Mouse (Mus musculus): Measurements from ENCODE around the gene Orc1.

DNA sequence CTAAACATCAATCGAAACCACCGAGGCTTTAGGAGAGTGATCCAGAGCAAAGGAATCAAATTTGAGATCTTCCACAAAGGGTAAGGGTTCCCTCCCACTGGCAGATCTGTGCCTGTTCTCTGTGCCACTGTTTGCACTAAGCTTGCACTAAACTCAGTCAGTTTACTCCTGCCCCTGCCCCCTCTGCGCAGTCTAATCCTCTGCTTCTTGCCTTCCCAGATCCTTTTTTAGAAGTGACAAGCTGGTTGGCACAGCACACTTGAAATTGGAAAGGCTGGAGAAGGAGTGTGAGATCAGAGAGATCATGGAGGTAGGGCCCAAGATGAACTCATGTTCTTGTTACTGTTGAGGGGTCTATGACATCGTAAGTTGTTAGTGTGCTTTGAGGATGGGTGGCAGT is 52.4 kb downstream of the Orc1 start:
- TF ChIP-seq POLR2A (IDR thresholded peaks at IDR 0.05; ENCODE audit: control insufficient read depth, low read depth, low read length) (no peak), CTCF (IDR thresholded peaks at IDR 0.05; ENCODE audit: control insufficient read depth, insufficient read depth, insufficient replicate concordance, low read depth, low read length) (no peak)

Data from testis, adult 2 months (tissue).